Mouse (Mus musculus): ENCODE data around the gene Wsb2.

GRCm38 (mm10) chr5:117313420-117313819, 43.7 kb upstream of the Wsb2 start:
- no peak for TF ChIP-seq CTCF (IDR thresholded peaks at IDR 0.05; ENCODE audit: insufficient read depth, low read length)
- no peak for TF ChIP-seq POLR2A (IDR thresholded peaks at IDR 0.05; ENCODE audit: borderline replicate concordance, extremely low read depth, low read depth, low read length)

Data from lung, adult 2 months (tissue).